Mouse (Mus musculus): Measurements from ENCODE around the gene Dab2ip.

Dab2ip gene

DNA sequence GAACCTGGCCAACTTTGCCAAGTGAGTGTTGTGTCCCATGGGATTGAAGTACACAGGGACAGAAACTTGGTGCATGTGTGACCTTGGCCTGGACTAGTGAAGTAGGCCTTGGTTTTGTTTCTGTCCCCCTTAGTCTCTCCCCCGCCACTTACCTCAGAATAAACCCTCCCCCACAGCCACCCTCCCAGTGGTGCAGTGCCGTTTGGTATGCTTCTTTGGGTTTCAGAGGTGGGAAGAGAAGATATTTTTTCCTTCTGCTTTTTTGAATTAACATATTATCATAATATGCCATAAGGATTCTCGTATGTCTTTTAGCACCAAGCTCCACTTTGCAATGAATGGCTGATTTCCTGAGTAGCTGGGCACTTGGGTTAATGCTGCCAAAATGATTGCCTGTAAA lies 157.4 kb downstream of the Dab2ip start:
- in situ Hi-C loops (cut with MboI) = no loop called here

DNA sequence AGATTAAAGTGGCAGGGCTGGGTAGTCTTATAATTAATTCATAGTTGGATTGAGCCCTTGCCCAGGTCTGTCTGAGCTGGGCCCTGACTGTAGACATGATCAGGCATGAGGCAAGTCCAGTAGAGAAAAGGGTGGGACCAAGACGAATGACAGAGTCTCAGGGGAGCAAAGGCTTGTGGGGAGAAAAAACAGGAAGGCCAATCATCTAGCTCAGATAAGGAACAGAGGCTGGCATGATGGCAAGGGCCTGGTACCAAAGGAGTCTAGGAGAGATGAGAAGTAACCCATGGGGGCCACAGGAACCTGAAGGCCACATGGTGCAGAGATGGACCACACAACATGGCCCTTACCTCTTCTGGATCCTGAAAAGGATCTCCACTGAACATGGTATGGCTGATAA lies 158.1 kb downstream of the Dab2ip start:
- in situ Hi-C loops (cut with MboI) = no loop called here

GRCm38 (mm10) chr2:35718003-35718500 lies 160.0 kb downstream of the Dab2ip start:
- in situ Hi-C loops (cut with MboI) = no loop called here

GRCm38 (mm10) chr2:35718662-35719061 lies 160.6 kb downstream of the Dab2ip start:
- in situ Hi-C loops (cut with MboI) = no loop called here

DNA sequence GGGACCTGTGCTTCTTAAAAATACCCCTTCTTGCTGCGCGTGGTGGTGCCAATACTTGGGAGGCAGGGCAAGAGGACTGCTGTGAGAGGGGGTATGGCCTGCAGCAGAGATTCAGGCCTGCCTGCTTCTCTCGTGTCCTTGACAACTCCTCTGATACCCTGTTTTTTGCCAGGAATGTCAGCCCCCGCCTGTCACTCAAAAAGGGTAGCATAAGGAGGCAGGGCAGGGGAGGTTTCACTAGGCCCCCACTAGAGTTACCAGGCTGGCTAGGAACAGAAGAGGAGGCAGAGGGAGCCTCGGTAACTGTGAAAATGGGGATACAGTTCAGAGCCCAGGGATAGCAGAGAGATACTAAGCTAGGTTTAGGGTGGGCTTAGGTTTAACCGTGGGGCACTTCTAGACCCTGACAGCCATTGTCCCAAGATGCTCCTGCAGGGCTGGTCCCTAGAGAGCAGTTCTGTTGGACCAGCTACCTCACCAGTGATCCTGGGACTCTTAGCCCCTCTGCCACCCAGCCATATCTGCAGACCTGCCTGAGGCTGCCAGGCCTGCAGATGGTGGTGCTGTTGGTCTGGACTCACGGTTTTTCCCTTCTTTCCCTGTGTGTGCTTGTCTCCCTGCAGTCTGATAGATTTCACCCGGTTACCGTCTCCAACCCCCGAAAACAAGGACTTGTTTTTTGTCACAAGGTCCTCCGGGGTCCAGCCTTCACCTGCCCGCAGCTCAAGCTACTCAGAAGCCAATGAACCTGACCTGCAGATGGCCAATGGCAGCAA lies 161.4 kb downstream of the Dab2ip start:
- in situ Hi-C loops (cut with MboI) = no loop called here

GRCm38 (mm10) chr2:35720104-35720503 lies 162.0 kb downstream of the Dab2ip start:
- in situ Hi-C loops (cut with MboI) = no loop called here

DNA sequence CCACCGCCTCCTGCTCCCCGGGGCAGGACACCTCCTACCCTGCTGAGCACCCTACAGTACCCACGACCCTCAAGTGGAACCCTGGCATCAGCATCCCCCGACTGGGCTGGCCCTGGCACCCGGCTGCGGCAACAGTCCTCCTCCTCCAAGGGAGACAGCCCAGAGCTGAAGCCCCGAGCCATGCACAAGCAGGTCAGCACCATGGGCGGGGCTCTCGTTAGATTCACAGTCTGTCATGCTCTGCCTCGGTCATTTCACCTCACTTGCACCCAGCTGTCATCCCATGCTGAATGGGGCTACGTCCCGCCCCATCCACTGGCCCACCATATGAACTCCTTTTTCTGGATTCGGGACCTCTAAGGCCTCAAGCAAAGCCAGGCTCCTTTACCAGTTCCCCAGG lies 162.5 kb downstream of the Dab2ip start:
- in situ Hi-C loops (cut with MboI) = no loop called here

DNA sequence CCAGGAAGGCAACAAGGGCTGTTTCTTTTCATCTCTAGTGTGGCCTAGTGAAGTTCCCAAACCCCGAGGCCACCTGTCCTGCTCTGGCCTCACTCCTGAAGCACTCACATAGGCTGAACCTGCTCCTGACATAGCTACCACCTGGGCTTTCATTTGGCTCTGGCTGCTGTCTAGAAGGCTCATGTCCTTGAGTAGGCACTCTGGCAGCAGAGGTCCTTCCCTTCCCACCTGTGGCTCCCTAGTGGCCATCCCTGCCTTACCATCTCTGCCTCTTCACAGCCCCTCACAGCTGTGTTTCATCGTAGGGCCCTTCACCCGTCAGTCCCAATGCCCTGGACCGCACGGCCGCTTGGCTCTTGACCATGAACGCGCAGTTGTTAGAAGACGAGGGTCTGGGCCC lies 162.9 kb downstream of the Dab2ip start:
- in situ Hi-C loops (cut with MboI) = no loop called here

DNA sequence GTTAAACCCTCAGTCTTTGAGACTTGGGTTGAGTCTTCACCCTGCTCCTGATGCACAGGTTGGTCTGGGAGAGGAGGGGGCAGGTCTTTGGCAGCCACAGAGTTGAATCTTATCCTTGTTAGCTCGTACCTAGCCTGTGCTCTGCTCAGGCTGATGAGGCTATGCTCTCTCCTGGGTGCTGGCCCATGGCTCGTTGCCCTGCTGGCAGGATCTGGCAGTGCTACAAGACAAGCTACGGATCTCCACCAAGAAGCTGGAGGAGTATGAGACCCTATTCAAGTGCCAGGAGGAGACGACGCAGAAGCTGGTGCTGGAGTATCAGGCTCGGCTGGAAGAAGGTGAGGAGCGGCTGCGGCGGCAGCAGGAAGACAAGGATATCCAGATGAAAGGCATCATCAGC lies 164.8 kb downstream of the Dab2ip start:
- in situ Hi-C loops (cut with MboI) = no loop called here

GRCm38 (mm10) chr2:35723267-35723666 lies 165.2 kb downstream of the Dab2ip start:
- in situ Hi-C loops (cut with MboI) = no loop called here

- in situ Hi-C loops (cut with MboI) = no loop called here
Measured at GRCm38 (mm10) chr2:35723691-35724090, 165.6 kb downstream of the Dab2ip start.

GRCm38 (mm10) chr2:35728633-35729032 lies 170.6 kb downstream of the Dab2ip start:
- in situ Hi-C loops (cut with MboI) = no loop called here

DNA sequence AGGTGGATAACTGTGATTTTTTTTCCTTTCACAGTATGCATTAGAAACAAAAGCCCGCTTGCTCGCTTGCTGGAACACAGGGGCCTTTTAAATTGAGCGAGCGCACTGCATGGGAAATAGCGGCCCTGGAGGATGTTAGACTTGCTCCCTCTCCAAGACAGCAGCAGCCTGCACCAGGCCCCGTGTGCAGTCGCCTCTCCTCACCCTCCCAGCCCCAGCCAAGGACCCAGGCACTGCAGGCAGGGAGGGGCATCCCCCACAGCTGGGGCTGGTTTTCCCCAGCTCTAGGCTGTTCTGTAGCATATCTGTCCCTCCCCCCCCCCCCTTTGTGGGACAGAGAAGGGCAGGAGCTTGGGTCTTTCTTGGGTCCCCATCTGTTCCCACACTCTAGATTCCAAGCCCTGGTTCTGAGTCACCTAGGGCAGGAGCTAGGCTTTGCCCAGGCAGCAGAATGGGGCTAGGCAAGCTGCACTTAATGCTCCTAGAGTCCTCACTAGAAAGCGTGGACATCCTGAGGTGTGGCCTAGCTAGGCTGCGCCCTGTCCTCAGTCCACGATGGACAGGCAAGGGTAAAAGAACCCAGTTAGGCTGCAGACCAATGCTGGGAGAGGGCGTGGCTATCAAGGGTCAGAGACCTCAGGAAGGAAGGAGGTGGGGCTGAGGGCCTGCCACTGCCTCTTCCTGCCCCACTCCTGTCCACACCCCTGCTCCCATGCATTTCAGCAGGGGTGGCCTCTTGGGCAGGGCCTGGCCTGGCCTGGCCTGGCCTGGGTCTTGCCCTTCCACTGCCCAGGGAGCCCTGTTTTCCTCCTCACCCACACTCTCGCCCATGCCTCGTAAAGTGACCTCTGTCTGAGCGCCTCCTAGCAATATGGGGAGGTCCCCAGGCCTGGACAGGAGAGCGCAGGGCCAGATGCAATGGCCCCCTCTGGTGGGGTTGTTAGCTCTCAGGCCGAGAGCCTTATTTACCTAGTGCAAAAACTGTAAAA lies 171.3 kb downstream of the Dab2ip start:
- in situ Hi-C loops (cut with MboI) = no loop called here

DNA sequence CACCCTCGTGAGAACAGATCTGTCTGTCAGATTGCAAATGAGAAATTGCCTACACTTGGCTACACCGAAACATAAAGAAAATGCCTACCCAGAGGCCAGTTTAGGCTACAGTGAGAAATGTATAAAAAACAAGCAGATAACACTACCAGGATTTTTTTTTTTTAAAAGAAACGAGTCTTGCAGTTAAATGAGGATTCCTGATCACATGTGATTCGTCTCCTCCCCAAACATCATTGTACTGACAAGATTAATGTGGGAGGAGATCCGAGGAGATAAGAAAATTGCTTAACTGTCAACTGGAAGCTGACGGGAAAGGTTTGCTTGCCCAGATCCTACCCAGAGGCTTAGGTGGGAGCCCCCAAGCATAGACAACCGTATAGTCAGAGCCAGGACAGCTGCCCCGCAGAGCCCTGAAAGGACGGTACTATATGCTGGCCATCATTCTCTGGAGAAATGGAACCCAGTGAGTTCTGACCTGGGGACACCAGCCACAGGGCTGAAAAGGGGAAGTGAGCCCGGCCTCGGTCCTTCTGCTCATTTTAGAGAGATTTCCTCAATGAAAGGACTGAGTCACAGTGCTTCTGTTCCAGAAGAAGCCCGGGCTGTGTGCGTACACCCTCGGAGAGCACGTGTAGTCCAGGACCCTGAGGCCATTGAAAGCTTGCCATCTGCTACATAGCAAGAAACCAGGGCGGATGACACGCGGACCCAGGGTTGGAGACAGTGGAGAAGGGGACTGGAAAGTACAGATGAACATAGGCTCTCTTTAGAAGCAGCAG lies 173.8 kb downstream of the Dab2ip start:
- in situ Hi-C loops (cut with MboI) = no loop called here

DNA sequence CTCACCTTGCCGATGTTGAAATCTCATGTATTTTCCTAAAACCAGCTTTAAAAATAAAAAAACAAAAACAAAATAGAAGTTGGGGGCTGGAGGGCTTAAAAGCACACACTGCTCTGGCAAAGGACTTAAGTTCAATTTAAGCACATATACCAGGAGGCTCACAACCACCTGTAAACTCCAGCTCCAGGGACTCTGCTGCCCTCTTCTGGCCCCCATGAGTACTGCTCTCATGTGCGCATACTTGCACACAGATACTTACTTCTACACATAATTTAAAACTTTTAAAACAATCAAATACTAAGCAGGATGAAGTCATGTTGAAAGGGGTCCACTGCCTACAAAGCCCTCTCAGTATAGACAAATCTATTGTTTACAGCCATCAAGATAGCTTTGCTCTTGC lies 176.9 kb downstream of the Dab2ip start:
- in situ Hi-C loops (cut with MboI) = no loop called here

DNA sequence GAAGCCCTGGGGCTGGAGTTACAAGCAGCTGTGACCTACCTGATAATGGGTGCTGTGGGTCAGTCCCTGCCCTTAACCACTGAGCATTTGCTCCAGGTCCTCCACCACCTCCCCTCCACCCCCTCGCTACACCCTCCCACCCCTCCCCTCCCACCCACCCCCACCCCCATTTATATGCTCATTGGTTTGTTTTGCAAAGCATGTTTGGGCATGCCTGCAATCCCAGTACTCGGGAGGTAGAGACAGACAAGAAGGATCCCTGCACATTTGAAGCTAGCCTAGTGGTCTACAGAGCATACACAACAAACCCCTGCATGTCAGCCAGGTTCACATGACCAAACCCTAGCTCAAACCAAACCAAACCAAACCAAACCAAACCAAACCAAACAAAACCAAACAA lies 178.0 kb downstream of the Dab2ip start:
- in situ Hi-C loops (cut with MboI) = no loop called here

DNA sequence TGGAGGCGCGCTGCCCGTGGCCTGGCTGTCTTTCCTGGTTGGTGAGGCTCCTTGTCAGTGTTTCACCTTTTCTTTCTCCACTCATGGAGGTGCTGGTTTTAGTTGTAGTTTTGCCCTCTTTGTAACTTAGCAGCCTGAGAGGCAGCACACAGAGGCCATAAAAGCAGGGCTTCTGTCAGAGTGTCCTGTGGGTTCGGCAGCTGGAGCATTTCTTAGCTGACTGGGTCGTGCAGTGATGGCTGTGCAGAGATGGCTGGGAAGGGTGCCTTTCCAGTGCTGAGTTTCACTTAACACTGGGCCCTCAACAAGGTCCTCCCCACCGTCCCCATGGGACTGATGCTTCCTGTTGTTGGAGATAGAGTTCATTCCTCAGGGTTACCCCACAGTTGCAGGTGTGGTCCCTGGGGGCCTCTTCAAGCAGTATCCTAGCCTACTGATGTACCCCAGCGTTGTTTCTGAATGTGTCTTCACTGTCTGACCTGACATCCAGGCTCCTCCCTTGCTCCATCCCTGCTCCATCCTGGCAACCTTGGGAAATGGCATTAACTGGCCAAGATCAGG lies 179.5 kb downstream of the Dab2ip start:
- in situ Hi-C loops (cut with MboI) = no loop called here

- in situ Hi-C loops (cut with MboI) = no loop called here
Measured at GRCm38 (mm10) chr2:35739669-35740254, 181.7 kb downstream of the Dab2ip start.

GRCm38 (mm10) chr2:35745876-35746275 lies 187.8 kb downstream of the Dab2ip start:
- in situ Hi-C loops (cut with MboI) = no loop called here

- in situ Hi-C loops (cut with MboI) = no loop called here
Measured at GRCm38 (mm10) chr2:35746638-35747037, 188.6 kb downstream of the Dab2ip start.

DNA sequence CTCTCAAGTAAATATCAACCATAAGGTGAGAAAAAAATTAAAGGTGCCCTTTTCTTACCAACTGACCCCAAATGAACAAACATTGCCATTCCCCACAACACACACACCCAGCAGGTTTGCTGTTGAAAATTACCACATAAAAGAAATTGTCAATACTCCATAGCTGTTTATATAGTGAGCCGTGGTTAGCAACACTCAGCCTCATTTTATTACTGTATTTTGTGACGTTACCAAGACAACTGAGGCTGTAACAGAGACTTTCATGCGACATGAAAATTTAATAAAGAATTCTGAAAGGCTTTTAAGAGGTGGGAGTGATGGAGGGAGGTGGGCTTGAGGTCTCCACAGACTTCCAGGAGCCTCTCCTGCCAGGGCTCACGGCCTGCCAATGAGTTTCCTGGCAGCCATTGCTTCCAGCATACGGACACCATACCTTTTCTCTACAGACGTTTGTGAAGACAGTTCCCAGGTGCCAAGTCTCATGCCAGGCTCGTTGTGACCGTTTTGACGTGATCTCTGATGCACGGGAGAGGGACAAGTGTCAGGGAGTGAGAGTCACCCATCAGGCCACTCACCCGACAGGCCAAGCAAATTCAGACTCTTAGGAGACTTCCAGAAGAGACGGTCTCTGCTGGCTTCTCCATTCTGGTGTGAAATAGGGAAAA lies 189.4 kb downstream of the Dab2ip start:
- in situ Hi-C loops (cut with MboI) = no loop called here
